Mouse (Mus musculus): Measurements from ENCODE around the gene Map1s. TPM values are rescaled to one million over a fixed set of nuclear protein-coding genes. Genes with fewer than 3 reads are reported as not detected.

Map1s gene
- polyA plus RNA-seq, 1 experiment from 2014 or later: 60.1 TPM

- Histone ChIP-seq H3K27me3 (no peaks in the 10 kb centered on the region), H3K9me3 (no peaks in the 10 kb centered on the region), H3K36me3 (peaks cover 4% of the 10 kb centered on the region; the same call in 1 of the 2 replicates), H3K4me2 (replicated peaks) (peak overlapping the region; percentile 19), H3K4me3 (no peak overlapping the region), H3K9ac (replicated peaks) (peak overlapping the region; percentile 36), H3K27ac (replicated peaks) (peak overlapping the region; percentile 67), H3K4me1 (peaks cover 63% of the 10 kb centered on the region)
- ATAC-seq (replicated peaks): no peak
- 17% methylated on average over 40 of the region's 40 CpGs for WGBS
These were observed 37.1 kb upstream of the Map1s start for GRCm38 (mm10) chr8:70868559-70869198.

- peak overlapping the region; percentile 67 for H3K27ac ChIP-seq (replicated peaks)
- no peak for ATAC-seq (replicated peaks)
- H3K4me1 ChIP-seq: peaks cover 58% of the 10 kb centered on the region
- no peaks in the 10 kb centered on the region for H3K9me3 ChIP-seq
- H3K4me2 ChIP-seq (replicated peaks): peak overlapping the region; percentile 19; the same call in 1 of the 2 replicates
- no peaks in the 10 kb centered on the region for H3K27me3 ChIP-seq
- H3K9ac ChIP-seq (replicated peaks): peak overlapping the region; percentile 36
- WGBS: 36% methylated on average over 5 of the region's 5 CpGs
- no peak overlapping the region for H3K4me3 ChIP-seq
- H3K36me3 ChIP-seq: peaks cover 4% of the 10 kb centered on the region; the same call in 1 of the 2 replicates
These were observed 36.5 kb upstream of the Map1s start for GRCm38 (mm10) chr8:70869199-70869571.

GRCm38 (mm10) chr8:70869601-70870041 is 36.1 kb upstream of the Map1s start:
- H3K27ac ChIP-seq (replicated peaks): peak overlapping the region; percentile 67
- no peaks in the 10 kb centered on the region for H3K9me3 ChIP-seq
- 45% methylated on average over 16 of the region's 16 CpGs for WGBS
- H3K4me2 ChIP-seq (replicated peaks): no peak overlapping the region
- H3K4me3 ChIP-seq: no peak overlapping the region
- peak overlapping the region; percentile 36 for H3K9ac ChIP-seq (replicated peaks)
- ATAC-seq (replicated peaks): 0 out of 2 replicates have a peak, but pooled peaks have one; percentile 6
- peaks cover 54% of the 10 kb centered on the region for H3K4me1 ChIP-seq
- H3K27me3 ChIP-seq: no peaks in the 10 kb centered on the region
- peaks cover 4% of the 10 kb centered on the region; the same call in 1 of the 2 replicates for H3K36me3 ChIP-seq

DNA sequence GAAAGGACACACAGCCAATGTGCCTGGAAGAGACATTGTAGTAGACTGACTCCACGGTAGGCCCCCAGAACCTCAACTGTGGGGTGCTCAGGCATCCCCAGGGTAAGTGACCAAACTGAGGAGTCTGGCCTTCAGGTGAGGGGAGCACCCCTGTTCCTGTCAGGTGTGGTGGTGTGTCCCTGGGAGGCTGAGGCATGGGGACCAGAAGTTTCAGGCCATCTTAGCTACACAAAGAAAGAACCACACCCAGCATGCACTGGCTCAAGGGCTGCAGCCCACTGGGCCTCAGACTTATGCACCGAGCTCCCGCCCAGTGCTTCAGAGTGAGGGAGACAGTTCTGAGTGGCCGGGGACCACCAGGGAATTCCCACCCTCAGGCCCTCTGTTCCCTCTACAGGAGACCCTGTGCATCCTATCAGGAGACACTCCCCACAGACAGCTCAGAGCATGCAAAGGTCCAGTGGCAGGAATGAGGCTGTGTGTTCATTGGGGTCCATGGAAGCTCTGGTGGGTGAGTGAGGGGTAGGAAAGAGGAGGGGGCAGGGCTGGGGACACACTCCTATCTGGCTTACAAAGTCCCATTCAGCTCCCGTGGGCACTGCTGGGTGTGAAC is 34.4 kb upstream of the Map1s start:
- Histone ChIP-seq H3K4me2 (replicated peaks) (no peak overlapping the region), H3K27me3 (no peaks in the 10 kb centered on the region), H3K4me1 (peaks cover 44% of the 10 kb centered on the region), H3K9me3 (no peaks in the 10 kb centered on the region), H3K36me3 (peaks cover 4% of the 10 kb centered on the region; the same call in 1 of the 2 replicates), H3K27ac (replicated peaks) (no peak overlapping the region), H3K4me3 (no peak overlapping the region), H3K9ac (replicated peaks) (no peak overlapping the region)
- WGBS: 81% methylated on average over 5 of the region's 5 CpGs
- ATAC-seq (replicated peaks): no peak

GRCm38 (mm10) chr8:70872643-70873363 is 32.9 kb upstream of the Map1s start:
- H3K36me3 ChIP-seq: peaks cover 4% of the 10 kb centered on the region; the same call in 1 of the 2 replicates
- peak; percentile 1; the same call in 1 of the 2 replicates for ATAC-seq (replicated peaks)
- peaks cover 38% of the 10 kb centered on the region for H3K4me1 ChIP-seq
- H3K9ac ChIP-seq (replicated peaks): peak overlapping the region; percentile 72
- H3K9me3 ChIP-seq: no peaks in the 10 kb centered on the region
- H3K4me2 ChIP-seq (replicated peaks): peak overlapping the region; percentile 93
- peak overlapping the region; percentile 80 for H3K4me3 ChIP-seq
- WGBS: 6% methylated on average over 31 of the region's 31 CpGs
- H3K27ac ChIP-seq (replicated peaks): peak overlapping the region; percentile 95
- no peaks in the 10 kb centered on the region for H3K27me3 ChIP-seq

DNA sequence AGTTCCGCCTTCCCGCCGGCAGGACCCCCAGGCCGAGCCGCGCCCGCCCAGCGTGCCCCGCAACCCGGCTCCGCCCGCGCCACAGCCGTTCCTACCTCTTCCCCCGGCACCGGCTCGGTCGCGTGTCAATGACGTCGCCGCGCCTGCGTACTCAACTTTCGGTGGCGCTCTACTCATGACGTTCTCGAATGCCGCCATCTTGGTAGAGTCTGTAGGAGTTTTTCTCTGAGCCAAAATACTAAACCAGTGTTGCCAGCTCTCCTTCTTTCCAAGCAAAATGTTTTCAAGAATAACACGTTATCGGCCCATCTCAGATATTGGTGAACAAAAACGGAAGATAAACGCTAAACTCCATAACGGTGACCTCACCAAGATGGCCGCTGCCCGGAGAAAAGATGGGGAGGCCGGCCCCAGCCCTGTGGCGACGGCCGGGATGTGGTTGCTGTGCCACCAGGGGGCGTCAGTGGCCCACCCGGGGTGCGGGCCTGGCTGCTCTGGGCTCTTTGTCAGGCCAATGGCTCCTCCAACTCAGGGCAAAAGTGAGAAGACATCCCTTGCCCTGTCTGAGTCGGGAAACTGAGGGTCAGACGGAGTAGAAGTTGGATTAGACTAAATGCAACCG is 32.3 kb upstream of the Map1s start, which contains the start of gene Ccdc124:
Ccdc124 (minus strand) TSS at position 572 of the 622 bp plus-strand sequence.
- Histone ChIP-seq H3K9ac (replicated peaks) (peak within 1 kb of the TSS; percentile 72), H3K36me3 (no peaks in the 10 kb centered on the region), H3K4me3 (peak within 1 kb of the TSS; percentile 80), H3K4me1 (peaks cover 32% of the 10 kb centered on the region), H3K27ac (replicated peaks) (peak within 1 kb of the TSS; percentile 95), H3K4me2 (replicated peaks) (peak within 1 kb of the TSS; percentile 93), H3K27me3 (no peaks in the 10 kb centered on the region), H3K9me3 (no peaks in the 10 kb centered on the region)
- WGBS: 1% methylated on average over 46 of the region's 46 CpGs
- peak; percentile 86 for ATAC-seq (replicated peaks)

GRCm38 (mm10) chr8:70874441-70874840 is 31.3 kb upstream of the Map1s start:
- H3K27me3 ChIP-seq: no peaks in the 10 kb centered on the region
- 0 out of 2 replicates have a peak overlapping the region, but pooled peaks have one; percentile 95 for H3K27ac ChIP-seq (replicated peaks)
- WGBS: 93% methylated on average over 13 of the region's 13 CpGs
- no peaks in the 10 kb centered on the region for H3K9me3 ChIP-seq
- no peak overlapping the region for H3K9ac ChIP-seq (replicated peaks)
- H3K4me3 ChIP-seq: no peak overlapping the region
- H3K36me3 ChIP-seq: no peaks in the 10 kb centered on the region
- H3K4me1 ChIP-seq: peaks cover 22% of the 10 kb centered on the region
- H3K4me2 ChIP-seq (replicated peaks): no peak overlapping the region
- ATAC-seq (replicated peaks): no peak

GRCm38 (mm10) chr8:70876382-70876781 is 29.4 kb upstream of the Map1s start:
- WGBS: 59% methylated on average over 4 of the region's 4 CpGs
- H3K36me3 ChIP-seq: no peaks in the 10 kb centered on the region
- no peak for ATAC-seq (replicated peaks)
- no peak overlapping the region for H3K27ac ChIP-seq (replicated peaks)
- H3K4me1 ChIP-seq: peaks cover 14% of the 10 kb centered on the region
- no peaks in the 10 kb centered on the region for H3K27me3 ChIP-seq
- H3K4me2 ChIP-seq (replicated peaks): no peak overlapping the region
- no peak overlapping the region for H3K9ac ChIP-seq (replicated peaks)
- no peak overlapping the region for H3K4me3 ChIP-seq
- H3K9me3 ChIP-seq: no peaks in the 10 kb centered on the region

GRCm38 (mm10) chr8:70878178-70878577 is 27.6 kb upstream of the Map1s start:
- no peak overlapping the region for H3K4me2 ChIP-seq (replicated peaks)
- no peaks in the 10 kb centered on the region for H3K4me1 ChIP-seq
- WGBS: 66% methylated on average over 2 of the region's 2 CpGs
- no peak overlapping the region for H3K4me3 ChIP-seq
- H3K9ac ChIP-seq (replicated peaks): no peak overlapping the region
- no peak overlapping the region for H3K27ac ChIP-seq (replicated peaks)
- no peak for ATAC-seq (replicated peaks)
- no peaks in the 10 kb centered on the region for H3K27me3 ChIP-seq
- H3K9me3 ChIP-seq: no peaks in the 10 kb centered on the region
- H3K36me3 ChIP-seq: no peaks in the 10 kb centered on the region

GRCm38 (mm10) chr8:70879500-70879899 is 26.2 kb upstream of the Map1s start:
- no peak overlapping the region for H3K4me2 ChIP-seq (replicated peaks)
- no peaks in the 10 kb centered on the region for H3K9me3 ChIP-seq
- no peak for ATAC-seq (replicated peaks)
- 48% methylated on average over 4 of the region's 4 CpGs for WGBS
- no peak overlapping the region for H3K27ac ChIP-seq (replicated peaks)
- no peak overlapping the region for H3K4me3 ChIP-seq
- H3K27me3 ChIP-seq: no peaks in the 10 kb centered on the region
- H3K9ac ChIP-seq (replicated peaks): no peak overlapping the region
- H3K36me3 ChIP-seq: no peaks in the 10 kb centered on the region
- no peaks in the 10 kb centered on the region for H3K4me1 ChIP-seq

GRCm38 (mm10) chr8:70880126-70880525 is 25.6 kb upstream of the Map1s start:
- Histone ChIP-seq H3K36me3 (no peaks in the 10 kb centered on the region), H3K4me2 (replicated peaks) (no peak overlapping the region), H3K9ac (replicated peaks) (no peak overlapping the region), H3K27me3 (no peaks in the 10 kb centered on the region), H3K9me3 (no peaks in the 10 kb centered on the region), H3K4me3 (no peak overlapping the region), H3K27ac (replicated peaks) (no peak overlapping the region), H3K4me1 (no peaks in the 10 kb centered on the region)
- no peak; the same call in 1 of the 2 replicates for ATAC-seq (replicated peaks)
- WGBS: 8% methylated on average over 4 of the region's 4 CpGs
